Mouse (Mus musculus) thymus, postnatal 0 days (tissue): ENCODE data around the gene Rrp36. TPM values are rescaled to one million over a fixed set of nuclear protein-coding genes. Genes with fewer than 3 reads are reported as not detected.

ENCODE experiments used
- DNase-seq: peaks from one replicate; pipeline ENCODE4 v3.0.0-alpha.2; 2015; ENCODE audit warnings: low spot score
- polyA plus RNA-seq: library from polyadenylated mRNA; unstranded; fragments of >200 nt; fragmentation: Nextera tagmentation; extraction: Ambion mirVana; gene quantifications from 2 replicates; pipeline ENCODE4 v1.2.1, GENCODE M21; 2015

The Rrp36 gene
- polyA plus RNA-seq, 1 experiment from 2014 or later, result 68.6 TPM

DNA sequence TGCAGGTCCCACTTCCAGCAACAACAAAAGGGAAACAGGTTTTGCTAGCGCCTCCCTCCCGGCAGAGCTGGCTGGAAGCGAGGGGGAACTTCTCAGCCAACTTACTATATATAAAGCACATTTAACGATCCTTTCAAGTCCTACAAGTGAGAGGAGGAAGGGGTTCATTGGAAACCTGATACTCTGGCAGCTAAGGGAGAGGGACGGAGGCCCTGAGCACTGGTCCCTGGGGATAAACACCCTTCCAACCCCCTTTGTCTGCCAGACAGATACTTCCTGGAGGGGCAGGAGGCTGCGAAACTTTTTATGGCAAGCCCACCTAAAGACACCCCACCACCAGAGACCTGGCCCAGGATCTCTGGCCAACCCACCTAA lies 55.8 kb downstream of the Rrp36 start:
- no peak for DNase-seq

DNA sequence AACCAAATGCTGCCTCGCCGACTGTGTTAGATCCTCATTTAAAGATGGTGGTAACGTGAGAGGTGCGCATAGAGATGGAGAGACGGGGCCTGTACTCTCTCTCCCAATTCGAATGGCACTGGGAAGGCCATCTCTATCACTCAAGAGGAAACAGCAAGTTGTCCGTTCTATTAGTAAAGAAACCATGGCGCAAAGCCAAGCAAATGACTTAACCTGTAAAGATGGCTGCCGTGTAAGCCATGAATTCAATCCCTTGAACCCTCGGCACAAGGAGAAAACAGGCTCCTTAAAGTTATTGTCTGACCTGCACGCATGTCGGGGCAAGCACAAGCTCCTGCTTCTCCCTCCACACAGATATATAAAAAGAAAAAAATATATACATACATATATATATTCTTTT lies 56.4 kb downstream of the Rrp36 start:
- DNase-seq, result no peak

Other genes starting within 250 kb of the Rrp36 start
- 294 and 308 TPM in 2 replicates for gene Crip3, start 245.4 kb downstream of the Rrp36 start, polyA plus RNA-seq
- gene Slc22a7, start 235.9 kb downstream of the Rrp36 start, polyA plus RNA-seq, result 6.4 and 9.4 TPM in 2 replicates
- 0.08 TPM in 1 of 2 replicates, not detected in the other for gene Ttbk1, start 186.7 kb downstream of the Rrp36 start, polyA plus RNA-seq
- 28.3 and 33.7 TPM in 2 replicates for gene Dnph1, start 177.6 kb downstream of the Rrp36 start, polyA plus RNA-seq
- 2.5 and 2.8 TPM in 2 replicates for gene Cul9, start 128.0 kb downstream of the Rrp36 start, polyA plus RNA-seq
- 5.0 and 7.5 TPM in 2 replicates for gene Srf, start 118.2 kb downstream of the Rrp36 start, polyA plus RNA-seq
- gene Ptk7, start 44.8 kb downstream of the Rrp36 start, polyA plus RNA-seq, result 24.7 and 25.1 TPM in 2 replicates
- 17.7 and 18.4 TPM in 2 replicates for gene Klc4, start 28.3 kb downstream of the Rrp36 start, polyA plus RNA-seq
- 110 and 113 TPM in 2 replicates for gene Mrpl2, start 28.1 kb downstream of the Rrp36 start, polyA plus RNA-seq
- 14.0 and 16.0 TPM in 2 replicates for gene Cul7, start 24.0 kb downstream of the Rrp36 start, polyA plus RNA-seq
- 106 and 109 TPM in 2 replicates for gene Mea1, start 4.4 kb upstream of the Rrp36 start, polyA plus RNA-seq
- 77.8 and 78.6 TPM in 2 replicates for gene Klhdc3, start 6.6 kb upstream of the Rrp36 start, polyA plus RNA-seq
- 54.0 and 56.6 TPM in 2 replicates for gene Ppp2r5d, start 30.8 kb upstream of the Rrp36 start, polyA plus RNA-seq
- gene Pex6, start 37.1 kb upstream of the Rrp36 start, polyA plus RNA-seq, result 22.8 and 23.3 TPM in 2 replicates
- gene Gnmt, start 54.8 kb upstream of the Rrp36 start, polyA plus RNA-seq, result 2.9 and 3.0 TPM in 2 replicates
- 55.1 and 58.0 TPM in 2 replicates for gene Cnpy3, start 77.9 kb upstream of the Rrp36 start, polyA plus RNA-seq
- gene Ptcra, start 89.4 kb upstream of the Rrp36 start, polyA plus RNA-seq, result 118 and 120 TPM in 2 replicates
- 112 and 116 TPM in 2 replicates for gene 2310039H08Rik, start 98.3 kb upstream of the Rrp36 start, polyA plus RNA-seq
- gene Rpl7l1, start 108.3 kb upstream of the Rrp36 start, polyA plus RNA-seq, result 136 and 137 TPM in 2 replicates
- 4.5 and 5.6 TPM in 2 replicates for gene Bicral, start 184.1 kb upstream of the Rrp36 start, polyA plus RNA-seq
- gene Tbcc, start 216.3 kb upstream of the Rrp36 start, polyA plus RNA-seq, result 54.1 and 60.3 TPM in 2 replicates
- gene Prph2, start 236.1 kb upstream of the Rrp36 start, polyA plus RNA-seq, result not detected in 2 replicates